Mouse (Mus musculus): Measurements from ENCODE around the gene Cdc25b. TPM values are rescaled to one million over a fixed set of nuclear protein-coding genes. Genes with fewer than 3 reads are reported as not detected.

The Cdc25b gene
- polyA plus RNA-seq (2015; fragmentation: Nextera tagmentation; extraction: Ambion mirVana), result 44.6 and 49.8 TPM in 2 replicates

- peak; percentile 93 for ATAC-seq
These were observed at the start of gene Cdc25b, which contains the start of gene Spef1 for GRCm38 (mm10) chr2:131186771-131187601. Gene Cdc25b (plus strand): TSS chr2:131186949. Gene Spef1 (minus strand): TSS chr2:131187282.

DNA sequence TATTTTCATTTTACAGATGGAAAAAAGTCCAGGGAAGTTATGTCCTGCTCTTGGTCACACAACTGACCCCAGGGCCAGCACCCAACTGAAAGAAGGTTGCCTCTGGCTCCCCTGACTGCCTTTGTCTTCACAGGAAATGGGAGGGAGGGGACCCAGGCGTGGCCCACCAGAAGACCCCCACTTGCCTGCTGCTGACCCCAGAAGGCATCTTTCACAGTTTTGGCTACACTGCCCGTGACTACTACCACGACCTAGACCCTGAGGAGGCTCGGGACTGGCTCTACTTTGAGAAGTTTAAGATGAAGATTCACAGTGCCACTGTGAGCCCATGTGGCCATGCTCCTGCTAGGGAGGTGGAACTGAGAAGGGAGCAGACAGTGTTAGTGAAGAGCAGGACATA lies 48.5 kb upstream of the Cdc25b start:
- H3K36me3 ChIP-seq, result peaks cover 15% of the 10 kb centered on the region
- WGBS, result 84% methylated on average over 4 of the region's 4 CpGs
- H3K4me1 ChIP-seq (replicated peaks), result peaks cover 11% of the 10 kb centered on the region

More at GRCm38 (mm10) chr2:131186771-131187601, at the start of gene Cdc25b, which contains the start of gene Spef1:
- Histone ChIP-seq H3K9me3 (no peaks in the 10 kb centered on the region), H3K27me3 (replicated peaks) (no peaks in the 10 kb centered on the region), H3K4me1 (replicated peaks) (peaks cover 17% of the 10 kb centered on the region), H3K9ac (peak within 1 kb of the TSS; percentile 61), H3K4me2 (replicated peaks) (peak within 1 kb of the TSS; percentile 81), H3K4me3 (replicated peaks) (peak within 1 kb of the TSS; percentile 54), H3K27ac (peak within 1 kb of the TSS; percentile 64), H3K36me3 (peaks cover 7% of the 10 kb centered on the region; the same call in 1 of the 2 replicates)
- 1% methylated on average over 43 of the region's 43 CpGs for whole genome bisulfite sequencing

GRCm38 (mm10) chr2:131138760-131139159 lies 48.0 kb upstream of the Cdc25b start:
- Histone ChIP-seq H3K9me3 (no peaks in the 10 kb centered on the region), H3K36me3 (peaks cover 20% of the 10 kb centered on the region), H3K9ac (no peak overlapping the region), H3K4me2 (replicated peaks) (no peak overlapping the region), H3K27me3 (replicated peaks) (no peaks in the 10 kb centered on the region), H3K27ac (no peak overlapping the region), H3K4me3 (replicated peaks) (no peak overlapping the region), H3K4me1 (replicated peaks) (peaks cover 11% of the 10 kb centered on the region)
- 94% methylated on average over 7 of the region's 7 CpGs for WGBS
- no peak for ATAC-seq

More for the DNA sequence above, 48.5 kb upstream of the Cdc25b start:
- H3K27me3 ChIP-seq (replicated peaks), result no peaks in the 10 kb centered on the region
- no peak overlapping the region for H3K9ac ChIP-seq
- no peaks in the 10 kb centered on the region for H3K9me3 ChIP-seq
- no peak for ATAC-seq
- no peak overlapping the region for H3K27ac ChIP-seq
- no peak overlapping the region for H3K4me2 ChIP-seq (replicated peaks)
- no peak overlapping the region for H3K4me3 ChIP-seq (replicated peaks)

DNA sequence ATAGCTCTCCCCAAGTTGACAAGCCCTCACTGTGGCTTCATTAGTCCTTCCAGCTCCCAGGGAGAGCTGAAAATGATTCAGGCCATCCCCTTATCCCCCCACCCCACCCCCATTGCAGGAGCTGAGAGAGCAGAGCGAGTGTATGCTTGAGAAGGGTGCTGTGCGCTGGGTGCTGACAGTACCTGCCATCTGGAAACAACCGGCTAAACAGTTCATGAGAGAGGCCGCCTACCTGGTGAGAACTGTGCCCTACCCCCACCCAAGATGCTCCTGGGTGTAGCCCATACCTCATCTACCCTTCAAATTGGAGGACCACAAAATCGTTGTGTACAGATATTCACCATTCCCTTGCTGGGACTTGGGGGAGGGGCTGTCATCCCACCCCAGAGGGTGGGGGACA lies 47.5 kb upstream of the Cdc25b start:
- Histone ChIP-seq H3K9me3 (no peaks in the 10 kb centered on the region), H3K4me1 (replicated peaks) (peaks cover 11% of the 10 kb centered on the region), H3K4me2 (replicated peaks) (no peak overlapping the region), H3K9ac (no peak overlapping the region), H3K36me3 (peaks cover 21% of the 10 kb centered on the region), H3K27ac (no peak overlapping the region), H3K4me3 (replicated peaks) (no peak overlapping the region), H3K27me3 (replicated peaks) (no peaks in the 10 kb centered on the region)
- 86% methylated on average over 5 of the region's 5 CpGs for WGBS
- ATAC-seq, result no peak

DNA sequence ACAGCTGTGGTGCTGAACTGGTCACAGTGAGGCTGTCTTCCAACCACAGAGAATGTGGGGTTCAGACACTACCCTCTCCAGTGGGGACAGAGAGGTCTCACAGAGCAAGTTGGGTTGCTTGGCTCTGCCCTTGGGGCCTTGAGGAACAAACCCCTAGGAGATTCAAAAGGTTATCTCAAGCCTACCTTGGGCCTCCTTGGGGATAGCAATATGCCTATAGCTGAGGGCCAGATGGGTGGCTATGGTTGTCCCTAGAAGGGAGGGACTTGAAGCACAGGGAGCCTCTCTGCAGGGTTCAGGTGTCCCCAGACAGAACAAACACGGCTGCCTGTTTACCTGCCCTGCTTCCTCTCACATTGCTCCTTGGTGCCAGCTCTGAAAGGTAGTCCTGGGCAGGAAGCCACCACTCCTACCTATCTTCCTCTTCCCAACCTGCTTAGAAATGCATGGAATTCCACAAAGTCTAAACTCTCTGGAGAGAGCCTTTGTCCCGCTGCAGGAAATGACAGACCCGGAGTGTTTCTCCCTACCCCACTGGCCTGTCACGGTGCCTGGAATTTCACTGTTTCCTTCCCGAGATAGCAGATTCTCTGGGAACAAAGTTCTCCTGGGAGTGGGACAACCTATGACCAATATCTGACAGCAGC lies 46.7 kb upstream of the Cdc25b start:
- H3K27ac ChIP-seq, result peak overlapping the region; percentile 36; the same call in 1 of the 2 replicates
- ATAC-seq, result peak; percentile 21
- H3K4me3 ChIP-seq (replicated peaks), result no peak overlapping the region
- WGBS, result 18% methylated on average over 5 of the region's 5 CpGs
- H3K9ac ChIP-seq, result no peak overlapping the region
- no peaks in the 10 kb centered on the region for H3K27me3 ChIP-seq (replicated peaks)
- H3K4me2 ChIP-seq (replicated peaks), result 0 out of 2 replicates have a peak overlapping the region, but pooled peaks have one; percentile 17
- peaks cover 24% of the 10 kb centered on the region for H3K36me3 ChIP-seq
- H3K4me1 ChIP-seq (replicated peaks), result peaks cover 11% of the 10 kb centered on the region
- H3K9me3 ChIP-seq, result no peaks in the 10 kb centered on the region

DNA sequence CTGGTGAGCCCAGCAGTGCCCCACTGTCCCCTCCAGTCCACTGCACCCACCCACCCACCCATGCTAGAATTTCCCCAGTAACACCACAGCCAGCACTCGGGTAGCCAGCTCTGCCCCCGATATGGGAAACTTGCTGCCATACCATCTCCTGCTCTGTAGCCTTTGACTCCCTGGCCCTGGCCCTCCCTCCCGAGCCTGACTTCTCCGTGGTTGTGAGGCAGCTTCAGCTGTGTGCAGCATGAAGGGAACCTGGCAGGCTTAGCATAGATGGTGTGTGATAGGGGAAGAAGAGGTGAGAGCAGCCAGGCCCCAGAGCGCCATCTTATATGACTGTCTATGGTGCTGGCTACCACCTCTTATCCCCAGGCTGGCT lies 46.2 kb upstream of the Cdc25b start:
- Histone ChIP-seq H3K4me2 (replicated peaks) (no peak overlapping the region), H3K4me3 (replicated peaks) (no peak overlapping the region), H3K27ac (0 out of 2 replicates have a peak overlapping the region, but pooled peaks have one; percentile 22), H3K36me3 (peaks cover 27% of the 10 kb centered on the region), H3K4me1 (replicated peaks) (peaks cover 11% of the 10 kb centered on the region), H3K27me3 (replicated peaks) (no peaks in the 10 kb centered on the region), H3K9ac (no peak overlapping the region), H3K9me3 (no peaks in the 10 kb centered on the region)
- 0 out of 2 replicates have a peak, but pooled peaks have one; percentile 2 for ATAC-seq
- WGBS, result 60% methylated on average over 5 of the region's 5 CpGs

GRCm38 (mm10) chr2:131141336-131141986 lies 45.3 kb upstream of the Cdc25b start:
- no peaks in the 10 kb centered on the region for H3K27me3 ChIP-seq (replicated peaks)
- H3K4me2 ChIP-seq (replicated peaks), result no peak overlapping the region
- H3K4me3 ChIP-seq (replicated peaks), result no peak overlapping the region
- no peak overlapping the region for H3K27ac ChIP-seq
- H3K9ac ChIP-seq, result no peak overlapping the region
- no peaks in the 10 kb centered on the region for H3K9me3 ChIP-seq
- H3K4me1 ChIP-seq (replicated peaks), result peaks cover 11% of the 10 kb centered on the region
- 89% methylated on average over 8 of the region's 8 CpGs for WGBS
- peaks cover 29% of the 10 kb centered on the region for H3K36me3 ChIP-seq
- no peak for ATAC-seq

DNA sequence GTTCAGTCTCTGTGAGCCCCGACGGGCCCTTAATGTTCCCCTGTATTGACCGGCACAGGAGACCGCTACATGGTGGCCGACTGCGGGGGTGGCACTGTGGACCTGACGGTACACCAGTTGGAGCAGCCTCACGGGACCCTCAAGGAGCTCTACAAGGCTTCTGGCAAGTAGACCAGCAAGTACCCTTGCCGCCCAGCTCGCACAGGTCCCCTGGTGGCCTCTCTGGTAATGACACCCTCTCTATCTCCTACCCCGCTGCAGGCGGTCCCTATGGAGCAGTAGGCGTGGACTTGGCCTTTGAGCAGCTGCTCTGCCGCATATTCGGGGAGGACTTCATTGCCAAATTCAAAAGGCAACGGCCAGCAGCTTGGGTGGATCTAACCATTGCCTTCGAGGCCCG lies 44.2 kb upstream of the Cdc25b start:
- Histone ChIP-seq H3K4me3 (replicated peaks) (0 out of 2 replicates have a peak overlapping the region, but pooled peaks have one; percentile 2), H3K27ac (no peak overlapping the region), H3K4me2 (replicated peaks) (peak overlapping the region; percentile 46), H3K4me1 (replicated peaks) (peaks cover 11% of the 10 kb centered on the region), H3K36me3 (peaks cover 37% of the 10 kb centered on the region), H3K9me3 (no peaks in the 10 kb centered on the region), H3K9ac (no peak overlapping the region), H3K27me3 (replicated peaks) (no peaks in the 10 kb centered on the region)
- peak; percentile 75 for ATAC-seq
- WGBS, result 28% methylated on average over 18 of the region's 18 CpGs

GRCm38 (mm10) chr2:131143007-131143780 lies 43.6 kb upstream of the Cdc25b start:
- 0 out of 2 replicates have a peak overlapping the region, but pooled peaks have one; percentile 2 for H3K4me3 ChIP-seq (replicated peaks)
- H3K27me3 ChIP-seq (replicated peaks), result no peaks in the 10 kb centered on the region
- peak overlapping the region; percentile 46 for H3K4me2 ChIP-seq (replicated peaks)
- peak; percentile 16; the same call in 1 of the 2 replicates for ATAC-seq
- 70% methylated on average over 22 of the region's 22 CpGs for WGBS
- no peak overlapping the region for H3K9ac ChIP-seq
- H3K36me3 ChIP-seq, result peaks cover 42% of the 10 kb centered on the region
- H3K9me3 ChIP-seq, result no peaks in the 10 kb centered on the region
- H3K4me1 ChIP-seq (replicated peaks), result peaks cover 11% of the 10 kb centered on the region
- no peak overlapping the region for H3K27ac ChIP-seq

- ATAC-seq, result no peak
- H3K27ac ChIP-seq, result no peak overlapping the region
- H3K9me3 ChIP-seq, result no peaks in the 10 kb centered on the region
- no peak overlapping the region for H3K4me2 ChIP-seq (replicated peaks)
- peaks cover 47% of the 10 kb centered on the region for H3K36me3 ChIP-seq
- WGBS, result 67% methylated on average over 13 of the region's 13 CpGs
- peaks cover 6% of the 10 kb centered on the region for H3K4me1 ChIP-seq (replicated peaks)
- H3K27me3 ChIP-seq (replicated peaks), result no peaks in the 10 kb centered on the region
- no peak overlapping the region for H3K4me3 ChIP-seq (replicated peaks)
- no peak overlapping the region for H3K9ac ChIP-seq
These were observed 41.6 kb upstream of the Cdc25b start for GRCm38 (mm10) chr2:131145121-131145520.

GRCm38 (mm10) chr2:131145536-131145935 lies 41.2 kb upstream of the Cdc25b start:
- Histone ChIP-seq H3K36me3 (peaks cover 49% of the 10 kb centered on the region), H3K4me1 (replicated peaks) (peaks cover 5% of the 10 kb centered on the region), H3K27ac (no peak overlapping the region), H3K4me2 (replicated peaks) (no peak overlapping the region), H3K9ac (no peak overlapping the region), H3K9me3 (no peaks in the 10 kb centered on the region), H3K4me3 (replicated peaks) (no peak overlapping the region), H3K27me3 (replicated peaks) (no peaks in the 10 kb centered on the region)
- WGBS, result 89% methylated on average over 2 of the region's 2 CpGs
- ATAC-seq, result no peak

Measured in intestine, embryonic 15.5 days (tissue).